Mouse (Mus musculus) heart, adult 2 months (tissue): ENCODE data around the gene 6330409D20Rik. TPM values are rescaled to one million over a fixed set of nuclear protein-coding genes. Genes with fewer than 3 reads are reported as not detected.

ENCODE experiments used
- DNase-seq, 2 experiments: peaks; one replicate each; pipeline ENCODE4 v3.0.0; 2021
- H3K27ac ChIP-seq: fragments of 200-600 bp; 2 replicates; pipeline ENCODE4 v1.8.1; 2022
- H3K27me3 ChIP-seq: fragments of 200-500 bp; 2 replicates; pipeline ENCODE4 v1.6.1; 2012; ENCODE audit warnings: mild to moderate bottlenecking, low read length, inconsistent platforms, mixed read lengths; ENCODE audit not compliant: control insufficient read depth, insufficient read depth
- H3K36me3 ChIP-seq: fragments of 200-500 bp; 2 replicates; pipeline ENCODE4 v1.6.1; 2012; ENCODE audit warnings: low read length, inconsistent platforms; ENCODE audit not compliant: control insufficient read depth, insufficient read depth
- H3K4me1 ChIP-seq: fragments of 200-500 bp; 2 replicates; pipeline ENCODE4 v1.6.1; 2011; ENCODE audit warnings: low read length; ENCODE audit not compliant: control insufficient read depth, insufficient read depth
- H3K4me3 ChIP-seq: fragments of 200-600 bp; 2 replicates; pipeline ENCODE4 v1.8.1; 2022
- H3K79me2 ChIP-seq: fragments of 200-500 bp; replicated peaks from 2 replicates; pipeline ENCODE4 v1.6.1; 2012; ENCODE audit warnings: mild to moderate bottlenecking, inconsistent platforms, low read length, moderate library complexity, mixed read lengths; ENCODE audit not compliant: control insufficient read depth, insufficient read depth
- H3K9ac ChIP-seq: fragments of 200-500 bp; 2 replicates; pipeline ENCODE4 v1.6.1; 2012; ENCODE audit warnings: low read depth, mild to moderate bottlenecking, control low read depth, inconsistent platforms, low read length, mixed read lengths
- CTCF ChIP-seq: fragments of 200-600 bp; IDR thresholded peaks from 2 replicates; pipeline ENCODE4 v1.8.1; 2022; ENCODE audit warnings: antibody characterized with exemption, mild to moderate bottlenecking, moderate library complexity
- EP300 ChIP-seq: fragments of 200-500 bp; IDR thresholded peaks from 2 replicates; pipeline ENCODE4 v1.6.1; 2011; ENCODE audit warnings: low read depth, low read length, control low read depth; ENCODE audit not compliant: insufficient read depth
- POLR2A ChIP-seq: fragments of 200-500 bp; IDR thresholded peaks from 2 replicates; pipeline ENCODE4 v1.6.1; 2011; ENCODE audit warnings: mild to moderate bottlenecking, low read depth, low read length, control low read depth; ENCODE audit not compliant: insufficient read depth
- WGBS: fragments of 180-500 bp; shearing (Covaris S2); methylation state at CpG from one replicate; pipeline ENCODE4 v1.1.7; 2018; 5-methylcytosine and 5-hydroxymethylcytosine counted together
- intact Hi-C: fragments of 180-260 bp; cut with DNase I; formaldehyde crosslinking; loops from one replicate; pipeline ENCODE4 v1.15.1; 2025
- polyA plus RNA-seq: library from polyadenylated mRNA; depleted of rRNA; stranded (reverse); fragments of >200 nt; gene quantifications from 2 replicates; pipeline ENCODE4 v1.2.3, GENCODE M21; 2012
- total RNA-seq, 2 experiments: library from RNA; stranded (reverse); gene quantifications; 2 replicates each; pipeline ENCODE4 v1.2.3; 2021

The 6330409D20Rik gene
- total and polyA plus RNA-seq, 3 experiments = not detected

- no peaks in the 10 kb centered on the region for H3K36me3 ChIP-seq
- no peaks in the 10 kb centered on the region for H3K27me3 ChIP-seq
- H3K27ac ChIP-seq = no peak overlapping the region
- TF ChIP-seq POLR2A (peak; percentile 51; the same call in 1 of the 2 replicates), EP300 (no peak), CTCF (no peak)
- H3K79me2 ChIP-seq = no peaks in the 10 kb centered on the region
- intact Hi-C loops = no loop called here
- H3K9ac ChIP-seq = no peak overlapping the region
- peak overlapping the region; percentile 36 for H3K4me3 ChIP-seq
- 49% methylated on average over 31 of the region's 31 CpGs for WGBS
- peak; percentile 54 to 66 for DNase-seq
- H3K4me1 ChIP-seq = no peaks in the 10 kb centered on the region
These were observed 10.3 kb upstream of the 6330409D20Rik start for GRCm38 (mm10) chr2:32750887-32751664.

- TF ChIP-seq CTCF (peak; percentile 29), POLR2A (no peak), EP300 (no peak)
- 69% methylated on average over 7 of the region's 7 CpGs for WGBS
- intact Hi-C loops = no loop called here
- H3K36me3 ChIP-seq = no peaks in the 10 kb centered on the region
- DNase-seq = no peak
- H3K79me2 ChIP-seq = no peaks in the 10 kb centered on the region
- H3K27me3 ChIP-seq = no peaks in the 10 kb centered on the region
- H3K4me3 ChIP-seq = no peak overlapping the region
- H3K4me1 ChIP-seq = no peaks in the 10 kb centered on the region
- no peak overlapping the region for H3K27ac ChIP-seq
- H3K9ac ChIP-seq = no peak overlapping the region
These were observed 9.4 kb upstream of the 6330409D20Rik start for GRCm38 (mm10) chr2:32750199-32750598.

GRCm38 (mm10) chr2:32749082-32749481 is 8.3 kb upstream of the 6330409D20Rik start:
- Histone ChIP-seq H3K79me2 (no peaks in the 10 kb centered on the region), H3K27me3 (no peaks in the 10 kb centered on the region), H3K27ac (no peak overlapping the region), H3K9ac (no peak overlapping the region), H3K4me1 (no peaks in the 10 kb centered on the region; the same call in 1 of the 2 replicates), H3K36me3 (no peaks in the 10 kb centered on the region), H3K4me3 (no peak overlapping the region)
- peak in 1 of 2 experiments; percentile 16 for DNase-seq
- intact Hi-C loops = no loop called here
- no peak for TF ChIP-seq EP300
- no peak for TF ChIP-seq POLR2A
- TF ChIP-seq CTCF = no peak
- WGBS = 83% methylated on average over 16 of the region's 16 CpGs

- TF ChIP-seq EP300 (no peak), CTCF (no peak), POLR2A (no peak)
- Histone ChIP-seq H3K36me3 (peaks cover 2% of the 10 kb centered on the region; the same call in 1 of the 2 replicates), H3K27ac (no peak overlapping the region), H3K27me3 (peaks cover 2% of the 10 kb centered on the region; the same call in 1 of the 2 replicates), H3K4me3 (no peak overlapping the region), H3K9ac (no peak overlapping the region), H3K79me2 (peaks cover 5% of the 10 kb centered on the region), H3K4me1 (peaks cover 3% of the 10 kb centered on the region)
- 41% methylated on average over 15 of the region's 15 CpGs for WGBS
- intact Hi-C loops = no loop called here
- DNase-seq = no peak
These were observed 3.6 kb upstream of the 6330409D20Rik start for GRCm38 (mm10) chr2:32744272-32744982.

GRCm38 (mm10) chr2:32742173-32742531 is 1.3 kb upstream of the 6330409D20Rik start:
- Histone ChIP-seq H3K4me3 (no peak overlapping the region), H3K27me3 (peaks cover 2% of the 10 kb centered on the region; the same call in 1 of the 2 replicates), H3K4me1 (peaks cover 3% of the 10 kb centered on the region), H3K36me3 (peaks cover 6% of the 10 kb centered on the region; the same call in 1 of the 2 replicates), H3K27ac (no peak overlapping the region), H3K9ac (no peak overlapping the region), H3K79me2 (peaks cover 5% of the 10 kb centered on the region)
- TF ChIP-seq CTCF = no peak
- TF ChIP-seq POLR2A = no peak
- TF ChIP-seq EP300 = no peak
- DNase-seq = no peak
- intact Hi-C loops = no loop called here
- WGBS = 37% methylated on average over 18 of the region's 18 CpGs
